Mouse (Mus musculus): ENCODE measurements around the gene Armc8. TPM values are rescaled to one million over a fixed set of nuclear protein-coding genes. Genes with fewer than 3 reads are reported as not detected.

Gene Armc8
- polyA plus RNA-seq, 2 experiments, result 17.8 to 17.9 TPM

DNA sequence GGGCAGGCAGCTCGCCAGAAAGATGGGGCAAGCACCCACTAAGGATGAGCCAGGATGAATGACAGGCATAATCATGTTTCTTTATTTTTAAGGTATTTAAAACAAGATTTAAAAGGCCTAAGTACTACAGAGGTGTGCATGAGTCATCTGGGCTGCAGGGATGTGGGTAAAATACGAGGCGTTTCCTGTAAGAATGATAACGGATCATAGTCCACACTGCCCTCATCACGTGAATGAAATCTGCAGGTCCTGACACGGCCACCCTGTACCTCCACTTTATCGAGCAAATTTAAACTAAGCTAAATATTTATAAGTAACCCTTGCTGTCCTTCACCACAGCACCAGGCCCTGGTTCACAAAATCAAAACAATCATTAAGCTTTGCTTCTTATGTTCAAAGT lies 62.8 kb downstream of the Armc8 start:
- TF ChIP-seq POLR2A (IDR thresholded peaks at IDR 0.05; ENCODE audit: borderline replicate concordance, extremely low read depth, insufficient read depth, insufficient read length), result no peak
- Histone ChIP-seq H3K9me3 (ENCODE audit: control insufficient read depth, low read length) (no peaks in the 10 kb centered on the region), H3K36me3 (ENCODE audit: control insufficient read depth, insufficient read depth, low read length) (peaks cover 10% of the 10 kb centered on the region; the same call in 1 of the 2 replicates), H3K4me1 (ENCODE audit: control insufficient read depth, insufficient read depth, low read length) (no peaks in the 10 kb centered on the region), H3K27me3 (ENCODE audit: control insufficient read depth, insufficient read depth, low read length) (no peaks in the 10 kb centered on the region), H3K27ac (replicated peaks; ENCODE audit: low read depth, low read length) (no peak overlapping the region), H3K4me3 (replicated peaks; ENCODE audit: low read length) (no peak overlapping the region), H3K4me2 (replicated peaks; ENCODE audit: low read depth, low read length, severe bottlenecking) (no peak overlapping the region), H3K9ac (ENCODE audit: low read depth, low read length, severe bottlenecking) (no peak overlapping the region)
- ATAC-seq (ENCODE audit: low FRiP score, low read depth), result no peak
- no peak for DNase-seq (ENCODE audit: low spot score)
- 83% methylated on average over 7 of the region's 7 CpGs for WGBS

DNA sequence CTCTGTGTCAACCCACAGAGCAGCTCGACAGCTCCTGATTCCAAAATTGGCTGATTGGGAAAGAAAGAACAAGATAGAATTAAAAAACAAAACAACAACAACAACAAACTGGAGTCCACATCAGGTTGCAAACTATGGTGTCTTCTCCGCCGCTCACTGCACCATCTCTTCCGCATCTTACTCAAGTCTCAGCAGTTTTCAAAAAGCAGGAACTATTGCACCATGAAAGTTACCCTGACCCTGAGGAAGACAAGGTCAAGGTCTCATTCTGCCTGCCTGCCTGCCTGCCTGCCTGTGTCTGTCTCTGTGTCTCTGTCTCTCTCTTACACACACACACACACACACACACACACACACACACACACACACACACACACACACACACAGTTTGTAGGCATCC lies 69.4 kb downstream of the Armc8 start:
- no peak for ATAC-seq (ENCODE audit: low FRiP score, low read depth)
- no peak for TF ChIP-seq POLR2A (IDR thresholded peaks at IDR 0.05; ENCODE audit: borderline replicate concordance, extremely low read depth, insufficient read depth, insufficient read length)

DNA sequence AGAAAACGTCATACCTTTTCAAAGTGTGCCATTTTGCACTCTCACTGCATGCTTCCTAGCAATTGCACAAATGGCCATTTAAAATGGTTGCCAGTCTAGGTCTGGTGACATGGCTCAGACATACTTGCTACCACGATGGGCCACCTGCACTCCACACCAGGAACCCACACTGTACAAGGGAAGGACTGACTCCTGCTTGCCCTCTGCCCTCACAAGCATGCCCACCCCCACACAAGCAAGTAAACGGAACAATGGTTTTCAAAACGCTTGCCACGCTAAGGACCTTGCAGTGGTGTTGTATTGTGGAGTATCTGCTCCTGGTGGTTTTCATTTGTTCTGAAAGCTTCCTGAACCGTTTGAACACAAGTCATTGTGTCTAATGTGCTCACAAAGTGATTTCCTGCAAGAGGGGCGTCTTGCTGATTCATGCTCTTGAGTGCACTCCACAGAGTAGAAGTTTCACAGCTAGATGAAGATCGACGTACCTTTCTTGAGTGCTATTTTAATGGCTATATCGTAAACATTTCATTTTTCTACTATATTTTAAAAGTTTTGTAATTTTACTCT lies 76.0 kb downstream of the Armc8 start:
- Histone ChIP-seq H3K27ac (replicated peaks; ENCODE audit: low read depth, low read length) (no peak overlapping the region), H3K4me2 (replicated peaks; ENCODE audit: low read depth, low read length, severe bottlenecking) (no peak overlapping the region), H3K4me1 (ENCODE audit: control insufficient read depth, insufficient read depth, low read length) (no peaks in the 10 kb centered on the region), H3K4me3 (replicated peaks; ENCODE audit: low read length) (no peak overlapping the region), H3K9me3 (ENCODE audit: control insufficient read depth, low read length) (no peaks in the 10 kb centered on the region), H3K27me3 (ENCODE audit: control insufficient read depth, insufficient read depth, low read length) (no peaks in the 10 kb centered on the region), H3K36me3 (ENCODE audit: control insufficient read depth, insufficient read depth, low read length) (peaks cover 41% of the 10 kb centered on the region), H3K9ac (ENCODE audit: low read depth, low read length, severe bottlenecking) (no peak overlapping the region)
- no peak for TF ChIP-seq POLR2A (IDR thresholded peaks at IDR 0.05; ENCODE audit: borderline replicate concordance, extremely low read depth, insufficient read depth, insufficient read length)
- DNase-seq (ENCODE audit: low spot score) (no peak), ATAC-seq (ENCODE audit: low FRiP score, low read depth) (no peak)
- 84% methylated on average over 10 of the region's 10 CpGs for WGBS

More for the DNA sequence above, 69.4 kb downstream of the Armc8 start:
- WGBS, result 92% methylated on average over 4 of the region's 4 CpGs
- Histone ChIP-seq H3K27me3 (ENCODE audit: control insufficient read depth, insufficient read depth, low read length) (no peaks in the 10 kb centered on the region), H3K4me3 (replicated peaks; ENCODE audit: low read length) (no peak overlapping the region), H3K27ac (replicated peaks; ENCODE audit: low read depth, low read length) (no peak overlapping the region), H3K36me3 (ENCODE audit: control insufficient read depth, insufficient read depth, low read length) (peaks cover 24% of the 10 kb centered on the region), H3K4me1 (ENCODE audit: control insufficient read depth, insufficient read depth, low read length) (no peaks in the 10 kb centered on the region), H3K9ac (ENCODE audit: low read depth, low read length, severe bottlenecking) (no peak overlapping the region), H3K4me2 (replicated peaks; ENCODE audit: low read depth, low read length, severe bottlenecking) (no peak overlapping the region), H3K9me3 (ENCODE audit: control insufficient read depth, low read length) (no peaks in the 10 kb centered on the region)
- DNase-seq (ENCODE audit: low spot score), result no peak

DNA sequence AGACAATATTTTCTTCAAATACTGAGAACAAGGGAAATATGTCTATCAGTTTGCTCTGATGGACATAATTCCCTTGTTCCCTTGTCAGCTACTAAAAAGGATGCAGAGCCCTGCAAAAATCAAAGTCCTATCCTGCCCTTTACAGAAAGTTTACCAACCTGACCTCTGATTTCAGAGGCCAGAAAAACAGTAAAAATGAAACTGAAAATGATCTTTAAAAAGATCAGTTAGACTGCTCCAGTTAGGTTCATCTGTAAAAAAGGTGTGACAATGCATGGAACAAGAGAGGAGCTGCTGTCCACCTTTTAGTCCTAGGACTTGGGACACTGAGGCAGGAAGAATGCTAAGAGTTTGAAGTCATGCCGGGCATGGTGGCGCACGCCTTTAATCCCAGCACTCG lies 77.6 kb downstream of the Armc8 start:
- no peak overlapping the region for H3K27ac ChIP-seq (replicated peaks; ENCODE audit: low read depth, low read length)
- H3K4me3 ChIP-seq (replicated peaks; ENCODE audit: low read length), result no peak overlapping the region
- H3K4me1 ChIP-seq (ENCODE audit: control insufficient read depth, insufficient read depth, low read length), result no peaks in the 10 kb centered on the region
- H3K9me3 ChIP-seq (ENCODE audit: control insufficient read depth, low read length), result no peaks in the 10 kb centered on the region
- WGBS, result 89% methylated on average over 4 of the region's 4 CpGs
- TF ChIP-seq POLR2A (IDR thresholded peaks at IDR 0.05; ENCODE audit: borderline replicate concordance, extremely low read depth, insufficient read depth, insufficient read length), result no peak
- H3K36me3 ChIP-seq (ENCODE audit: control insufficient read depth, insufficient read depth, low read length), result peaks cover 43% of the 10 kb centered on the region
- no peak overlapping the region for H3K4me2 ChIP-seq (replicated peaks; ENCODE audit: low read depth, low read length, severe bottlenecking)
- DNase-seq (ENCODE audit: low spot score) (no peak), ATAC-seq (ENCODE audit: low FRiP score, low read depth) (no peak)
- no peaks in the 10 kb centered on the region for H3K27me3 ChIP-seq (ENCODE audit: control insufficient read depth, insufficient read depth, low read length)
- H3K9ac ChIP-seq (ENCODE audit: low read depth, low read length, severe bottlenecking), result no peak overlapping the region

DNA sequence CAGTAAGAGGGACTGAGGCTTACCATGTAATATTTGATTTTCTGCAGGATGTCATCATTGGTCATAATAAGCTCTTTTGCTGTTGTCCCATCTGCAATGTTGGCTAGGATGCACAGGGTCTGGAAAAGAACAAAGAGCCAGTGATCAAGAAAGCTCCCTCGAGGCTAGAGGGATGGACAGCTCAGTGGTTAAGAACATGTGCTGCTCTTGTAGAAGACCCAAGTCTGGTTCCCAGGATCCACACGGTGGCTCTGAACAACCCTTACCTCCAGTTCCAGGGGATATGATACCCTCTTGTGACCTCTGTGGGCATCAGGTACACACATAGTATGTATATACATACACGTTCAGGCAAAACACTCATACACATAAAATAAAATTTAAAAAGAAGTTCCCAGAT lies 80.9 kb downstream of the Armc8 start:
- no peak overlapping the region for H3K27ac ChIP-seq (replicated peaks; ENCODE audit: low read depth, low read length)
- no peaks in the 10 kb centered on the region for H3K9me3 ChIP-seq (ENCODE audit: control insufficient read depth, low read length)
- no peaks in the 10 kb centered on the region for H3K27me3 ChIP-seq (ENCODE audit: control insufficient read depth, insufficient read depth, low read length)
- no peak for TF ChIP-seq POLR2A (IDR thresholded peaks at IDR 0.05; ENCODE audit: borderline replicate concordance, extremely low read depth, insufficient read depth, insufficient read length)
- peaks cover 57% of the 10 kb centered on the region for H3K36me3 ChIP-seq (ENCODE audit: control insufficient read depth, insufficient read depth, low read length)
- ATAC-seq (ENCODE audit: low FRiP score, low read depth) (no peak), DNase-seq (ENCODE audit: low spot score) (no peak)
- H3K9ac ChIP-seq (ENCODE audit: low read depth, low read length, severe bottlenecking), result no peak overlapping the region
- H3K4me1 ChIP-seq (ENCODE audit: control insufficient read depth, insufficient read depth, low read length), result no peaks in the 10 kb centered on the region
- 91% methylated on average over 3 of the region's 3 CpGs for WGBS
- H3K4me2 ChIP-seq (replicated peaks; ENCODE audit: low read depth, low read length, severe bottlenecking), result no peak overlapping the region
- H3K4me3 ChIP-seq (replicated peaks; ENCODE audit: low read length), result no peak overlapping the region

Measured in limb, embryonic 14.5 days (tissue).